Mouse (Mus musculus): ENCODE measurements around the gene Nsmce1. TPM values are rescaled to one million over a fixed set of nuclear protein-coding genes. Genes with fewer than 3 reads are reported as not detected.

The Nsmce1 gene
- polyA plus RNA-seq, 1 experiment = 35.8 TPM

DNA sequence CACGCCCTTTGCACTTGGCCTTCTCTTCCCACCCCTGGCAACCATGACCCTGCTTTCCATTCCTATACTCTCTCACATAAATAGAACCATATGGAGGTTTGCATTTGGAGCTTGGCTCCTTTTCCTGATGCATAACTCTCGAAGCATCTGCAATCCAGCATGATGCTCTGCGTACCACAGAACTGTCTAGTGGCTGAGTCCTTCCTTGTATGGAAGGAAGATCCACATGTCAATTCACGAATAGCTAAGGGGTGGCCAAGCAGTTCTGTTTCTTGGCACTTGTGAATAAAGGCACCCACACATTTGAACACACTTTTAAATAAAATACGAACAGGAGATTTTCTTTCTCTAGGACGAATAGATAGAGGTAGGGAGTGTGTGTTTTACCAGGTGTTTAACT lies 26.1 kb upstream of the Nsmce1 start:
- no peak for TF ChIP-seq POLR2A (IDR thresholded peaks at IDR 0.05; ENCODE audit: low read depth, low read length)
- TF ChIP-seq CTCF (IDR thresholded peaks at IDR 0.05; ENCODE audit: extremely low read depth, insufficient read length, insufficient replicate concordance, low read depth, low read length) = no peak
- Histone ChIP-seq H3K27me3 (ENCODE audit: control insufficient read depth, insufficient read depth, low read length) (no peaks in the 10 kb centered on the region), H3K27ac (ENCODE audit: insufficient read depth, low read depth, low read length) (no peak overlapping the region), H3K4me3 (ENCODE audit: low read depth, low read length) (no peak overlapping the region), H3K36me3 (ENCODE audit: control insufficient read depth, insufficient read depth, low read length) (no peaks in the 10 kb centered on the region), H3K4me1 (ENCODE audit: control insufficient read depth, insufficient read depth, insufficient read length, low read length) (peaks cover 7% of the 10 kb centered on the region; the same call in 1 of the 2 replicates)
- WGBS = 87% methylated on average over 6 of the region's 6 CpGs

DNA sequence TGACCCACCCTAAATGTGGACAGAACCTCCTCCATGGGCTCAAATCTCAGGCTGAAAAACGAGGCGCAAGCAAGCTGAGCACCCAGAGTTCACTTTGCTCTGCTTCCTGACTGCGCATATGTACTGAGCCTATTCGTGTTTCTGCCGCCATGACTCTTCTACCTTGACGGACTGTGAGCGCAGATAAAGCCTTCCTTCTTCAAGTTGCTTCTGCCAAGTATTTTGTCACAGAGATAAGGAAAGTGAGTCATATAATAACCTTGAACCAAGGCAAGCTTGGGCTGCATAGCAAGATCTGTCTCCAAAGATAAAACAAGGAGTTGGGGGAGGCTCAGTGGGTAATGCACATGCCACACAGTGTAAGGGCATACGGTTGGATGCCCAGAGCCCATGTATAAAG lies 25.3 kb upstream of the Nsmce1 start:
- WGBS = 77% methylated on average over 8 of the region's 8 CpGs
- H3K4me3 ChIP-seq (ENCODE audit: low read depth, low read length) = no peak overlapping the region
- TF ChIP-seq CTCF (IDR thresholded peaks at IDR 0.05; ENCODE audit: extremely low read depth, insufficient read length, insufficient replicate concordance, low read depth, low read length) = no peak
- TF ChIP-seq POLR2A (IDR thresholded peaks at IDR 0.05; ENCODE audit: low read depth, low read length) = no peak
- H3K4me1 ChIP-seq (ENCODE audit: control insufficient read depth, insufficient read depth, insufficient read length, low read length) = peaks cover 11% of the 10 kb centered on the region; the same call in 1 of the 2 replicates
- H3K27me3 ChIP-seq (ENCODE audit: control insufficient read depth, insufficient read depth, low read length) = no peaks in the 10 kb centered on the region
- no peak overlapping the region for H3K27ac ChIP-seq (ENCODE audit: insufficient read depth, low read depth, low read length)
- H3K36me3 ChIP-seq (ENCODE audit: control insufficient read depth, insufficient read depth, low read length) = no peaks in the 10 kb centered on the region

DNA sequence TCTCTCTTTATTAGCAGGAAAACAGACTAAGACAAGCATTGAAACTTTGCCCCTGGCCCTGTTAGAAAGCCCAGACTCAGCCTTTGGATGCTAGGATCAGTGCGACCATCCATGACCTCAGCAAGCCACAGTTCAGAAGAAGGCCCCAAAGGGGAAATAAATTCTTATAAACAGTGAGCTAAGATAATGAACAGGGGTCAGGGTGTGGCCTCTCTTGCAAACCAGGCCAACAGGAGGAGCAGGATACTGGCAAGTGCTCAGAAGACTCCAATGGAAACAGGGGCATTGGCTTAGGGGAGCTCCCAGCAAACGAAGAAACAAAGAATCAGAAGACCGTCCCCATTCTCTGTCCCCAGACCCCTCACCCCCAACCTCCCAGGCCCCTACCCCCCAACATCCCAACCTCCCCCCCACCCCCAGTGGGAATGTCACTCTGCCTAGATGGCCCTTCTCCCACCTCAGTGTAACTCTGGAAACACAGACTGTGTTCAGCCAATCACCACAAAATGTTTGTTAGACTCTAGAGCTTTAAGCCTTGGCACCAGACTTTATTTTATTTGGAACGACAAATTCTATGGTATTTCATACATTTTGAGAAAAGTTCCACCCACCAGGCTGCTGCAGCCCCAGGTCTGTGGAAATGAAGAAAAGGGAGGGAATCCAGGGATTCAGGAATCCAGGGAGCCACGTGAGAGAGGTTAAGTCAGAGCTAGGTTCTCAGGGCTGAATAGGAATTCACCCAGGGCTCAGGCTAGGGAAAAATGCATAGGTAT lies 23.9 kb upstream of the Nsmce1 start:
- Histone ChIP-seq H3K36me3 (ENCODE audit: control insufficient read depth, insufficient read depth, low read length) (no peaks in the 10 kb centered on the region), H3K27me3 (ENCODE audit: control insufficient read depth, insufficient read depth, low read length) (no peaks in the 10 kb centered on the region), H3K27ac (ENCODE audit: insufficient read depth, low read depth, low read length) (no peak overlapping the region), H3K4me1 (ENCODE audit: control insufficient read depth, insufficient read depth, insufficient read length, low read length) (peaks cover 16% of the 10 kb centered on the region; the same call in 1 of the 2 replicates), H3K4me3 (ENCODE audit: low read depth, low read length) (no peak overlapping the region)
- WGBS = 75% methylated on average over 5 of the region's 5 CpGs
- TF ChIP-seq CTCF (IDR thresholded peaks at IDR 0.05; ENCODE audit: extremely low read depth, insufficient read length, insufficient replicate concordance, low read depth, low read length) (no peak), POLR2A (IDR thresholded peaks at IDR 0.05; ENCODE audit: low read depth, low read length) (no peak)

DNA sequence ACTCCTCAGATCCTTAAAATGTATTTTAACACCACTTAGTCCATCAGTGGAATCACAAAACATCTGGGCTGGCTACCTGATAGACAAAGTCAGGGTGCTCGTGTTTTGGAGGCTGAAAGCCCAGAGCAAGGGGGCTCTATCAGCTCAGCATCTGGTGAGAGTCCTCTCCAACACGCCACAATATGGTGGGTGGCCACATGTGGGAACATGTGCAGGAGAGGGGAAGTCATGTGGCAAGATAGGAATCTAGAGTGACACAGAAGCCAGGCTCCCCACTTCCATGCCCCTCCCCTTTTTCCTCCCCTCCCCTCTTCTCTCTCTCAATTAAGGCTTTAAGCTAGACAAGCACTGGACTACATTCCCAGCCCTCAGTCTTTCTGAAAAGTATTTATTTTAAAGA lies 20.5 kb upstream of the Nsmce1 start:
- no peaks in the 10 kb centered on the region for H3K27me3 ChIP-seq (ENCODE audit: control insufficient read depth, insufficient read depth, low read length)
- TF ChIP-seq CTCF (IDR thresholded peaks at IDR 0.05; ENCODE audit: extremely low read depth, insufficient read length, insufficient replicate concordance, low read depth, low read length) = no peak
- H3K27ac ChIP-seq (ENCODE audit: insufficient read depth, low read depth, low read length) = no peak overlapping the region
- H3K4me1 ChIP-seq (ENCODE audit: control insufficient read depth, insufficient read depth, insufficient read length, low read length) = peaks cover 14% of the 10 kb centered on the region; the same call in 1 of the 2 replicates
- H3K36me3 ChIP-seq (ENCODE audit: control insufficient read depth, insufficient read depth, low read length) = no peaks in the 10 kb centered on the region
- WGBS = 53% methylated on average over 2 of the region's 2 CpGs
- H3K4me3 ChIP-seq (ENCODE audit: low read depth, low read length) = no peak overlapping the region

DNA sequence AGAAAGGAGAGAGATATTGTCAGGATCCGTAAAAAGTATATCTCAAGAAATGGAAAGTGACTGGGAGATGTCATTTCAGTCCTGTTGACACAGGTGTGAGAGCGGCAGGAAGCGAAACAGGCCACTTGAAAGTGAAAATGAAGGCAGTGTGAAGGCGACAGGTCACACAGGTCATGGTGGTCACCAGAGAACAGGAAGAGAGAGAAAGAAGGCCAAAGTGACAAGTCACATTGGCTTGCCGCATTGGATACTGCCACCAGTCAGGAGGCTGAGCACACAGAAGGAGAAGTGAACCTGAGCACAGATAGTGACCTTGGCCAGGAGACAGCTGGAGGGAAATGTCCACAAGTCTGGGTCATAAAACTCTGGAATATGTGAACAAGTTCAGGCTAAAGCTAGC lies 20.0 kb upstream of the Nsmce1 start:
- Histone ChIP-seq H3K4me3 (ENCODE audit: low read depth, low read length) (no peak overlapping the region), H3K27ac (ENCODE audit: insufficient read depth, low read depth, low read length) (no peak overlapping the region), H3K4me1 (ENCODE audit: control insufficient read depth, insufficient read depth, insufficient read length, low read length) (peaks cover 11% of the 10 kb centered on the region; the same call in 1 of the 2 replicates), H3K36me3 (ENCODE audit: control insufficient read depth, insufficient read depth, low read length) (no peaks in the 10 kb centered on the region), H3K27me3 (ENCODE audit: control insufficient read depth, insufficient read depth, low read length) (no peaks in the 10 kb centered on the region)
- WGBS = 55% methylated on average over 5 of the region's 5 CpGs
- no peak for TF ChIP-seq CTCF (IDR thresholded peaks at IDR 0.05; ENCODE audit: extremely low read depth, insufficient read length, insufficient replicate concordance, low read depth, low read length)
- TF ChIP-seq POLR2A (IDR thresholded peaks at IDR 0.05; ENCODE audit: low read depth, low read length) = no peak

DNA sequence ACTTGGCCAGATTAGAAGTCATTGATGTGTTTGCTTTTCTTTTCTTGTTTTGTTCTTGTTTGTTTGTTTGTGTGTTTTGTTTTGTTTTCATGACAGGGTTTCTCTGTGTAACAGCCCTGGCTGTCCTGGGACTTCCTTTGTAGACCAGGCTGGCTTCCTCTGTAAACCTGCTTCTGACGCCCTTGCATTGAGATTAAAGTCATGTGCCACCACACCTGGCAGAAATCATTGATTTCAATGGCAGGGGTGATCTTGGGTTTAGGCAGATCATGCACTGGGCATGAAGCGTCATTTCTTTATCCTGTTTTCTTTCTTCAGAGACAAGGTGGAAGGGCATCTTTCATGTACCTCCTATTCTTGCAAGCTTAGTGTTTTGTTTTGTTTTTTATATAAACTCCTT lies 15.9 kb upstream of the Nsmce1 start:
- Histone ChIP-seq H3K27ac (ENCODE audit: insufficient read depth, low read depth, low read length) (no peak overlapping the region), H3K4me1 (ENCODE audit: control insufficient read depth, insufficient read depth, insufficient read length, low read length) (peaks cover 7% of the 10 kb centered on the region; the same call in 1 of the 2 replicates), H3K4me3 (ENCODE audit: low read depth, low read length) (no peak overlapping the region), H3K27me3 (ENCODE audit: control insufficient read depth, insufficient read depth, low read length) (no peaks in the 10 kb centered on the region), H3K36me3 (ENCODE audit: control insufficient read depth, insufficient read depth, low read length) (no peaks in the 10 kb centered on the region)
- whole genome bisulfite sequencing = 81% methylated on average over 2 of the region's 2 CpGs
- no peak for TF ChIP-seq CTCF (IDR thresholded peaks at IDR 0.05; ENCODE audit: extremely low read depth, insufficient read length, insufficient replicate concordance, low read depth, low read length)
- no peak for TF ChIP-seq POLR2A (IDR thresholded peaks at IDR 0.05; ENCODE audit: low read depth, low read length)

DNA sequence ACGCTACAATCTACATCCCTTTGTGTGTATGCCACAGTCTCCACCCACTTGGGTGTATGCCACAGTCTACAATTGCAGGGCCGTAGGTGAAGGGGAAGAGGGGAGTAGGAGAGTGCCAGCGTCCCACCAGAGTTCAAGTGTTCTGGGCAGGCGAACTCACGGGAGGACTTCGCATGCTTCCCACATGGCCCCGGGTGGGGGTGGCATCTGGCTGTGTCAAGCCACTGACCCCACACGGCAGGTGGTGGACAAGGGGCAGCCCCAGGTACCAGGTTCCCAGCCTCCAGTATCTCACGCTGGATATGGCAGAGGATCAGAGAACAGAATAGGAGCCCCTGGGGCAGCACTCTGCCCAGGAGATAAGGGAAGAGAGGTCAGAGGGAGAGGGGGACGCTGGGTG lies 14.2 kb upstream of the Nsmce1 start:
- Histone ChIP-seq H3K27ac (ENCODE audit: insufficient read depth, low read depth, low read length) (no peak overlapping the region), H3K36me3 (ENCODE audit: control insufficient read depth, insufficient read depth, low read length) (no peaks in the 10 kb centered on the region), H3K4me3 (ENCODE audit: low read depth, low read length) (no peak overlapping the region), H3K4me1 (ENCODE audit: control insufficient read depth, insufficient read depth, insufficient read length, low read length) (peaks cover 7% of the 10 kb centered on the region; the same call in 1 of the 2 replicates), H3K27me3 (ENCODE audit: control insufficient read depth, insufficient read depth, low read length) (no peaks in the 10 kb centered on the region)
- no peak for TF ChIP-seq CTCF (IDR thresholded peaks at IDR 0.05; ENCODE audit: extremely low read depth, insufficient read length, insufficient replicate concordance, low read depth, low read length)
- no peak for TF ChIP-seq POLR2A (IDR thresholded peaks at IDR 0.05; ENCODE audit: low read depth, low read length)
- WGBS = 66% methylated on average over 10 of the region's 10 CpGs

All from small intestine, adult 2 months (tissue).